Mouse (Mus musculus) heart, adult 2 months (tissue): Measurements from ENCODE around the gene Rgs19. TPM values are rescaled to one million over a fixed set of nuclear protein-coding genes. Genes with fewer than 3 reads are reported as not detected.

Experiments
- DNase-seq, 2 experiments: peaks; one replicate each; pipeline ENCODE4 v3.0.0; 2021
- H3K27ac ChIP-seq: fragments of 200-600 bp; 2 replicates; pipeline ENCODE4 v1.8.1; 2022
- H3K27me3 ChIP-seq: fragments of 200-500 bp; 2 replicates; pipeline ENCODE4 v1.6.1; 2012; ENCODE audit warnings: mild to moderate bottlenecking, low read length, inconsistent platforms, mixed read lengths; ENCODE audit not compliant: control insufficient read depth, insufficient read depth
- H3K36me3 ChIP-seq: fragments of 200-500 bp; 2 replicates; pipeline ENCODE4 v1.6.1; 2012; ENCODE audit warnings: low read length, inconsistent platforms; ENCODE audit not compliant: control insufficient read depth, insufficient read depth
- H3K4me1 ChIP-seq: fragments of 200-500 bp; 2 replicates; pipeline ENCODE4 v1.6.1; 2011; ENCODE audit warnings: low read length; ENCODE audit not compliant: control insufficient read depth, insufficient read depth
- H3K4me3 ChIP-seq: fragments of 200-600 bp; 2 replicates; pipeline ENCODE4 v1.8.1; 2022
- H3K79me2 ChIP-seq: fragments of 200-500 bp; replicated peaks from 2 replicates; pipeline ENCODE4 v1.6.1; 2012; ENCODE audit warnings: mild to moderate bottlenecking, inconsistent platforms, low read length, moderate library complexity, mixed read lengths; ENCODE audit not compliant: control insufficient read depth, insufficient read depth
- H3K9ac ChIP-seq: fragments of 200-500 bp; 2 replicates; pipeline ENCODE4 v1.6.1; 2012; ENCODE audit warnings: low read depth, mild to moderate bottlenecking, control low read depth, inconsistent platforms, low read length, mixed read lengths
- CTCF ChIP-seq: fragments of 200-600 bp; IDR thresholded peaks from 2 replicates; pipeline ENCODE4 v1.8.1; 2022; ENCODE audit warnings: antibody characterized with exemption, mild to moderate bottlenecking, moderate library complexity
- EP300 ChIP-seq: fragments of 200-500 bp; IDR thresholded peaks from 2 replicates; pipeline ENCODE4 v1.6.1; 2011; ENCODE audit warnings: low read depth, low read length, control low read depth; ENCODE audit not compliant: insufficient read depth
- POLR2A ChIP-seq: fragments of 200-500 bp; IDR thresholded peaks from 2 replicates; pipeline ENCODE4 v1.6.1; 2011; ENCODE audit warnings: mild to moderate bottlenecking, low read depth, low read length, control low read depth; ENCODE audit not compliant: insufficient read depth
- WGBS: fragments of 180-500 bp; shearing (Covaris S2); methylation state at CpG from one replicate; pipeline ENCODE4 v1.1.7; 2018; 5-methylcytosine and 5-hydroxymethylcytosine counted together
- intact Hi-C: fragments of 180-260 bp; cut with DNase I; formaldehyde crosslinking; loops from one replicate; pipeline ENCODE4 v1.15.1; 2025
- polyA plus RNA-seq: library from polyadenylated mRNA; depleted of rRNA; stranded (reverse); fragments of >200 nt; gene quantifications from 2 replicates; pipeline ENCODE4 v1.2.3, GENCODE M21; 2012
- total RNA-seq, 2 experiments: library from RNA; stranded (reverse); gene quantifications; 2 replicates each; pipeline ENCODE4 v1.2.3; 2021

Gene Rgs19
- total and polyA plus RNA-seq, 3 experiments, result 6.7 to 24.5 (median 8.0) TPM

DNA sequence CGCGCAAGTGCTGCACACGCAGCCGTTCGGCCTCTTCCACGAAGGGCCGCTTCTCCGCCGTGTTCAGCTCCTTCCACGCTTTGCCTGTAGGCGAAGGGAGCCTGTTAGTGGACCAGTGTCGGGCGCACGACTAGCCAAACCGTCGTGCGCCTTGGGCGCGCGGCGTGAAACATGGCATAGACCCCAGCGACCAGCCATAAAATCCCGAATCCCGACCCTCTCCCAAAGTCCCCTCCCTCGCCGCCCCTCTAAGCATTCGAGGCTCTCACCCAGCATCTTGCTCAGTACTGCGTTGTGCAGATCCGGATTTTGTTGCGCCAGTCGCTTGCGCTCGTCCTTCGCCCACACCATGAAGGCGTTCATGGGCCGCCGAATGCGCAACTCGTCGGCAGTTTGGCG is 22.9 kb downstream of the Rgs19 start:
- TF ChIP-seq CTCF (no peak), POLR2A (no peak), EP300 (no peak)
- Histone ChIP-seq H3K79me2 (no peaks in the 10 kb centered on the region), H3K4me3 (peak overlapping the region; percentile 63), H3K4me1 (peaks cover 14% of the 10 kb centered on the region), H3K27me3 (peaks cover 4% of the 10 kb centered on the region; the same call in 1 of the 2 replicates), H3K27ac (peak overlapping the region; percentile 93), H3K9ac (peak overlapping the region; percentile 97), H3K36me3 (peaks cover 2% of the 10 kb centered on the region; the same call in 1 of the 2 replicates)
- DNase-seq, result no peak
- intact Hi-C loops, result loop anchor here (5.0 to 10.0 kb wide), 2 partner anchors 199 to 396 kb away; no protein-coding TSS in a partner anchor
- under 1% methylated on average over 41 of the region's 41 CpGs for WGBS

DNA sequence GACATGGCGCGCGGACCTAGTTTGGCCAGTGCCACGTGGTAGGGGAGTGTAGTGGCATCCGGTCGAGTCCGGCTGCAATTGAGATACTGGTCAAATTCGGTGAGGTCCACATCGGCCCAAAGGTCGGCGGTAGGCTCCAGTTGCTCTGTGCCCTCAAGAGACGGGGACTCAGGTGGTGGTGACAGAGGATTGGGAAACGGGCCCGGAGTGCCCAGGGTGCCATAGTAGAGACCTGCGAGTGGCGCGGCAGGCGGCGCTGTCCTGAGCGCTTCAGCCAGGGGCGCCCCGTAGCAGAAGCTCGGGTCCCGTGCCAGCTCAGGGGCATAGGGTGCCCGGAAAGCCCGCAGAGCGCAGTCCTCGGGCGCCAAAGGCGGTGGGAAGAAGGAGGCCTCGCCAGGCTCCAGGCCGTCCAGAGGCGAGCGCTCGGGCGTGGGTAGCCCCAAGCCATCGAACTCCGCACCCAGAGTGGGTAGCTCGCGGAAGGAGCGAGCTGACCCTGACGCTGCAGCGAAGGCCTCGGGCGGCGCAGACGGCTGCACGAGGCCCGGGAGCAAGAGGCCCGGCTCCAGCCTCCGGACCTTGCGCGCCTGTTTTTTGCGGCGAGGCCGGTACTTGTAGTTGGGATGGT is 23.4 kb downstream of the Rgs19 start:
- H3K4me3 ChIP-seq, result peak overlapping the region; percentile 63
- peaks cover 4% of the 10 kb centered on the region; the same call in 1 of the 2 replicates for H3K27me3 ChIP-seq
- H3K79me2 ChIP-seq, result no peaks in the 10 kb centered on the region
- peak; percentile 52 to 64 for DNase-seq
- H3K4me1 ChIP-seq, result peaks cover 14% of the 10 kb centered on the region
- intact Hi-C loops, result loop anchor here (5.0 to 10.0 kb wide), 2 partner anchors 198 to 396 kb away; no protein-coding TSS in a partner anchor
- peak overlapping the region; percentile 93 for H3K27ac ChIP-seq
- 3% methylated on average over 55 of the region's 56 CpGs for WGBS
- H3K9ac ChIP-seq, result peak overlapping the region; percentile 97
- H3K36me3 ChIP-seq, result peaks cover 2% of the 10 kb centered on the region; the same call in 1 of the 2 replicates
- TF ChIP-seq POLR2A (0 out of 2 replicates have a peak, but pooled peaks have one; percentile 20), EP300 (0 out of 2 replicates have a peak, but pooled peaks have one; percentile 5), CTCF (peak; percentile 54)

DNA sequence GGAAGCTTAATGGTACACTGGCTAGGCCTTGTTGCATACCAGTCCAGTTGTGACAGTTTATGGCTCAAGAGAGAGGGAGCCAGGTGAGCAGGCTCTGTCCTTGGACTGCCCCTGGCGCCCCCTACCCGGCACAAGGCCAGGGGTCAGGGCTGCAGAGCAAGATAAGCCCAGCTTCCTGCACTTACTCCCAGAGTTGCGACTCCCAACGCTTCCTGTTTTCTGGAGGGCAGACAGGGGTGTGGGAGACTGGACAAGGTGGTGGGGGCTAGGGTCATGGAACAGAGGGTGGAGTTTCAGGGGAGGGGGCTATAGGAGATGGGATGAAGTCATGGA is 30.5 kb downstream of the Rgs19 start:
- peak; percentile 87 for DNase-seq
- H3K4me3 ChIP-seq, result no peak overlapping the region

DNA sequence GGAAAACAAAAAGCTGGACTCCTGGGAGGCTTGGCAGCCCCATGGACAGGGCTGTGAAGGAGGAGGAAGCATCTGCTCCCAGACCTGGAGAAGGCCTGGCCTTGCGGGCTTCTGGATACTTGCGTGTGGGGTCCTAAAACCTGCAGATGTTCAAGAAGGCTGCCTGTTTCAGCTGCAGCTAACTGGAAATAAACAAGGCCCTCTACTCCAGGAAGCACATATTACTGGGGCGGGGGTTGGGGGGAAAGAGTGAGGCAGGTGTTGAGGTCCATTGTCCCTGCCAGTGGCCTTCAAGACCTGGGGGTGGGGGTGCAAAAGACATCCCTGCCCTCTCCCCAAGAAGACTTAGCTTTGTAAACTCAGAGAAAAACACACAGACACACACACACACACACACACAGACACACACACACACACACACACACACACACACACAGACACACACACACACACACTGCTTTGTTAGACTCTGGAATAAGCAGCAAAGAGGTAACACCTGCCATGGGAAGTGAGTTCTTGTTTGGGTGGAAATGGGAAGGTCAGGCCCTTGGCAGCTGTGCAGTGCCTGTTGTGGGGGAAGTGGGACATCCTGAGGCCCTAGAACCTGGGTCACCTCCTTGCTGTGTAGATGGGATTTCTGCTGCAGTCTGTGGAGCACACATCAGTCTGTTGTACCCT is 31.0 kb downstream of the Rgs19 start:
- peak in 1 of 2 experiments; percentile 34 for DNase-seq

More for the DNA sequence above, 30.5 kb downstream of the Rgs19 start:
- no peaks in the 10 kb centered on the region for H3K79me2 ChIP-seq
- H3K9ac ChIP-seq, result no peak overlapping the region
- intact Hi-C loops, result loop anchor here (1.0 kb wide), 1 partner anchor 12 kb away; no protein-coding TSS in a partner anchor
- peaks cover 18% of the 10 kb centered on the region for H3K4me1 ChIP-seq
- 25% methylated on average over 4 of the region's 4 CpGs for WGBS
- peaks cover 6% of the 10 kb centered on the region; the same call in 1 of the 2 replicates for H3K36me3 ChIP-seq
- TF ChIP-seq EP300 (peak; percentile 56; the same call in 1 of the 2 replicates), CTCF (no peak), POLR2A (0 out of 2 replicates have a peak, but pooled peaks have one; percentile 8)
- H3K27me3 ChIP-seq, result no peaks in the 10 kb centered on the region
- H3K27ac ChIP-seq, result peak overlapping the region; percentile 84

DNA sequence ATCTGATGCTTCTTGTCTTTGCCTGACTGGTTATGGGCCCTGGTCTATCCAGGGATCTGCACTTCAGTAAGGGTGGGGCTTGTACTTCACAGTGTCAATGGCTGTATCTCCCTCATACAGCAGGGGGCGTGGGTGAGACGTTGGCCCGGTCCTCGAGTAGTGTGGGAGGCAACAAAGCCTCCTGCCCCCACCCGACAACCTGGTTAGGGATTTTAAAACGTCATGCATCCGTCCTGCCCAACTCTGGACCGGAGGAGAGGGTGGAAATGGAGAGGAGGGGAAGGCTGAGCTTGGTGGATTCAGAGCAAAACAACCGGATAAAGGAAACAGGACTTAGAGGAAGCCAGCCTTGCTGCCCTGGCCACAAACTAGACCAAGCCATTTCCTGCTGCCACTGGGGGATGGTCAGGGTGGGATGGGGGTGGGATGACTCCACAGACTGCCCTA is 34.1 kb downstream of the Rgs19 start:
- peaks cover 7% of the 10 kb centered on the region for H3K36me3 ChIP-seq
- no peak overlapping the region; the same call in 1 of the 2 replicates for H3K9ac ChIP-seq
- DNase-seq, result peak; percentile 88 to 90
- TF ChIP-seq EP300 (peak; percentile 99), CTCF (peak; percentile 86), POLR2A (no peak; the same call in none of the 2 replicates)
- whole genome bisulfite sequencing, result 5% methylated on average over 9 of the region's 9 CpGs
- no peaks in the 10 kb centered on the region for H3K79me2 ChIP-seq
- intact Hi-C loops, result loop anchor here (1.0 to 5.0 kb wide), 3 partner anchors 19 to 47 kb away; no protein-coding TSS in a partner anchor
- peak overlapping the region; percentile 91 for H3K27ac ChIP-seq
- H3K4me3 ChIP-seq, result no peak overlapping the region
- peaks cover 18% of the 10 kb centered on the region for H3K4me1 ChIP-seq
- H3K27me3 ChIP-seq, result no peaks in the 10 kb centered on the region

More for the DNA sequence above, 31.0 kb downstream of the Rgs19 start:
- H3K79me2 ChIP-seq, result no peaks in the 10 kb centered on the region
- TF ChIP-seq POLR2A, result 0 out of 2 replicates have a peak, but pooled peaks have one; percentile 33
- peak; percentile 65; the same call in 1 of the 2 replicates for TF ChIP-seq EP300
- no peak for TF ChIP-seq CTCF
- no peak overlapping the region for H3K9ac ChIP-seq
- H3K27ac ChIP-seq, result peak overlapping the region; percentile 91
- peaks cover 18% of the 10 kb centered on the region for H3K4me1 ChIP-seq
- peaks cover 6% of the 10 kb centered on the region; the same call in 1 of the 2 replicates for H3K36me3 ChIP-seq
- H3K27me3 ChIP-seq, result no peaks in the 10 kb centered on the region
- H3K4me3 ChIP-seq, result no peak overlapping the region
- intact Hi-C loops, result loop anchor here (1.0 kb wide), 1 partner anchor 13 kb away; no protein-coding TSS in a partner anchor
- WGBS, result 53% methylated on average over 3 of the region's 3 CpGs
